Mouse (Mus musculus) kidney, postnatal 0 days (tissue): ENCODE measurements at regions not wholly inside any gene's neighbourhood (a gene's known extent, or its start where the extent isn't known, plus 50 kb on each side); places are given as distances from the start of the nearest gene placed in this dataset.

Experiments
- ATAC-seq: fragments of 200-750 bp; cut with Nextera tagmentation; replicated peaks from 2 replicates; pipeline ENCODE4 v1.8.0; 2017; ENCODE audit warnings: low read depth, moderate number of reproducible peaks, moderate TSS enrichment, moderate library complexity; ENCODE audit not compliant: low FRiP score
- DNase-seq: peaks from one replicate; pipeline ENCODE4 v3.0.0-alpha.2; 2016; ENCODE audit warnings: low spot score
- H3K27ac ChIP-seq: fragments of 300-500 bp; sonication (generic); 2 replicates; pipeline ENCODE4 v1.5.1; 2014; ENCODE audit warnings: mild to moderate bottlenecking
- H3K27me3 ChIP-seq: fragments of 300-500 bp; sonication (generic); 2 replicates; pipeline ENCODE4 v1.6.1; 2014; ENCODE audit warnings: low read length, mixed read lengths; ENCODE audit not compliant: insufficient read depth
- H3K36me3 ChIP-seq: fragments of 300-500 bp; sonication (generic); 2 replicates; pipeline ENCODE4 v1.6.1; 2014; ENCODE audit warnings: low read length, mixed read lengths; ENCODE audit not compliant: insufficient read depth
- H3K4me1 ChIP-seq: fragments of 300-500 bp; sonication (generic); replicated peaks from 2 replicates; pipeline ENCODE4 v1.6.1; 2014; ENCODE audit warnings: antibody characterized with exemption, low read length, mixed read lengths; ENCODE audit not compliant: insufficient read depth
- H3K4me2 ChIP-seq: fragments of 300-500 bp; sonication (generic); 2 replicates; pipeline ENCODE4 v1.6.1; 2014; ENCODE audit warnings: mild to moderate bottlenecking, low read length, moderate library complexity, mixed read lengths
- H3K4me3 ChIP-seq: fragments of 300-500 bp; sonication (generic); replicated peaks from 2 replicates; pipeline ENCODE4 v1.5.1; 2014; ENCODE audit warnings: low read depth, low read length
- H3K9ac ChIP-seq: fragments of 300-500 bp; sonication (generic); 2 replicates; pipeline ENCODE4 v1.6.1; 2014; ENCODE audit warnings: low read depth, low read length
- H3K9me3 ChIP-seq: fragments of 300-500 bp; sonication (generic); replicated peaks from 2 replicates; pipeline ENCODE4 v1.6.1; 2016; ENCODE audit warnings: low read length, inconsistent platforms, mixed read lengths
- CTCF ChIP-seq: IDR thresholded peaks from 2 replicates; pipeline ENCODE4 v1.5.1; 2016; ENCODE audit warnings: antibody characterized with exemption, low read depth, mild to moderate bottlenecking, moderate library complexity
- WGBS: fragments of 180-500 bp; shearing (Covaris S2); extraction: QIAGEN DNeasy Blood & Tissue Kit; methylation state at CpG from one replicate; pipeline ENCODE4 v1.1.7; 2014; 5-methylcytosine and 5-hydroxymethylcytosine counted together

GRCm38 (mm10) chr14:108828668-108829067 is 85.3 kb downstream of the Slitrk1 start:
- no peaks in the 10 kb centered on the region for H3K36me3 ChIP-seq
- no peaks in the 10 kb centered on the region for H3K27me3 ChIP-seq
- no peaks in the 10 kb centered on the region for H3K9me3 ChIP-seq
- no peak overlapping the region for H3K4me3 ChIP-seq
- ATAC-seq (no peak), DNase-seq (no peak)
- H3K9ac ChIP-seq = no peak overlapping the region
- 85% methylated on average over 3 of the region's 3 CpGs for WGBS
- H3K4me2 ChIP-seq = no peak overlapping the region
- H3K4me1 ChIP-seq = no peaks in the 10 kb centered on the region
- no peak for TF ChIP-seq CTCF
- no peak overlapping the region for H3K27ac ChIP-seq

GRCm38 (mm10) chr14:108821539-108821938 is 92.4 kb downstream of the Slitrk1 start:
- Histone ChIP-seq H3K9ac (no peak overlapping the region), H3K27ac (no peak overlapping the region), H3K36me3 (no peaks in the 10 kb centered on the region), H3K9me3 (no peaks in the 10 kb centered on the region), H3K4me2 (no peak overlapping the region), H3K4me1 (no peaks in the 10 kb centered on the region), H3K27me3 (no peaks in the 10 kb centered on the region), H3K4me3 (no peak overlapping the region)
- 91% methylated on average over 4 of the region's 4 CpGs for WGBS
- TF ChIP-seq CTCF = no peak
- ATAC-seq (no peak), DNase-seq (no peak)

DNA sequence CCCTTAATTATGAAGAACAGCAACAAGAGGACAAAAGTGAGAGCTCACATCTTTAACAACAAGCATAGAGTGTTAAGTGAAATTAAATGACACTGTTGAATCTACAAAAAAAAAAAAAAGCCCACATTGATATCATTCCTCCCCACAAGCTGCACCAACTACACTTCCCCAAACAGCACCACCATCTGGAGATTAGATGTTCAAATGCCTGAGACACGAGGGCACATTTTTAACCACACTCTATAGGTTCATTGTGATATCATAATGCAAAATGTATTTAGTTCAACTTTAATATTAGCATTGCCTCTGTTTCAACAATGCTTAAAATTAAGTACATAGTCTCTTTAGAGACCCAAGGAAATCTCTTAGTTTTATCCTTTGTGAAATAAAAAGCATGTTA is 94.6 kb downstream of the Slitrk1 start:
- H3K27ac ChIP-seq = no peak overlapping the region
- H3K27me3 ChIP-seq = no peaks in the 10 kb centered on the region
- no peak for DNase-seq
- H3K36me3 ChIP-seq = no peaks in the 10 kb centered on the region
- no peaks in the 10 kb centered on the region for H3K4me1 ChIP-seq
- no peak for TF ChIP-seq CTCF
- no peak overlapping the region for H3K4me2 ChIP-seq
- ATAC-seq = no peak
- 52% methylated on average over 1 of the region's 1 CpGs for WGBS
- no peaks in the 10 kb centered on the region for H3K9me3 ChIP-seq
- no peak overlapping the region for H3K4me3 ChIP-seq
- H3K9ac ChIP-seq = no peak overlapping the region

GRCm38 (mm10) chr14:108805394-108805982 is 108.5 kb downstream of the Slitrk1 start:
- Histone ChIP-seq H3K9me3 (no peaks in the 10 kb centered on the region), H3K27ac (no peak overlapping the region), H3K9ac (no peak overlapping the region), H3K36me3 (no peaks in the 10 kb centered on the region), H3K4me3 (no peak overlapping the region), H3K4me1 (no peaks in the 10 kb centered on the region), H3K27me3 (no peaks in the 10 kb centered on the region), H3K4me2 (no peak overlapping the region)
- WGBS = 66% methylated on average over 5 of the region's 5 CpGs
- no peak for DNase-seq
- no peak for TF ChIP-seq CTCF
- no peak for ATAC-seq

DNA sequence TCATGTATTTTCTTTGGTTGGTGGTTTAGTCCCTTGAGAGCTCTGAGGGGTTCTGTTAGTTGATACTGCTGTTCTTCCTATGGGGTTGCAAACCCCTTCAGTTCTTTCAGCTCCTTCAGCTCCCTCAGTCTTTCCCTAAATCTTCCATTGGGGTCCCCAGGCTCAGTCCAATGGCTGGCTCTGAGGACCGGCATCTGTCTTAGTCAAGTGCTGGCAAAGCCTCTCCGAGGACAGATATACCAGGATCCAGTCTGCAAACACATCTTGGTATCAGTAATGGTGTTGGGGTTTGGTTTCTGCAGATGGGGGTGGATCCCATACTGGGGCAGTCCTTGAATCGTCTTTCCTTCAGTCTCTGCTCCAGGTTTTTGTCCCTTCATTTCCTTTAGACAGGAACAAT is 115.1 kb downstream of the Slitrk1 start:
- TF ChIP-seq CTCF = no peak
- Histone ChIP-seq H3K9me3 (no peaks in the 10 kb centered on the region), H3K36me3 (no peaks in the 10 kb centered on the region), H3K27me3 (no peaks in the 10 kb centered on the region), H3K9ac (no peak overlapping the region), H3K27ac (no peak overlapping the region), H3K4me3 (no peak overlapping the region), H3K4me1 (no peaks in the 10 kb centered on the region), H3K4me2 (no peak overlapping the region)
- WGBS = 88% methylated on average over 3 of the region's 3 CpGs
- ATAC-seq (no peak), DNase-seq (no peak)

DNA sequence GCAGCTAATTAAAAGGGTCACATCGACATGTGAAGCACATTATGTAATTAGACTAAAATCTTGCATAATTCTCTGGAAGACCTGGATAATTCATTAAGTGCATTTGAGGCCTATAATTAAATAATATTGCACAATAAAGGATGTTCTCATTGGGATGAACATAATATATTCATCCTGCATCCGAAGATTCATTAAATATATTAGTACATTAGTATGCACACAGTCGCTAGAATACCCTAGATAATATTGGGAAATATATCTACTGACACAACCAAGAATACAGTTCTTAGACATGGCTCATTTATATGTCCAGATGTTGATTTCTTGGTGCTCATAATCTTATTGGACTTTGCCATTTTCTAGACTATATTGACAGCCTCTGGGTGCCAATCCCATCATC is 121.5 kb downstream of the Slitrk1 start:
- Histone ChIP-seq H3K9me3 (no peaks in the 10 kb centered on the region), H3K4me2 (no peak overlapping the region), H3K36me3 (no peaks in the 10 kb centered on the region), H3K27me3 (no peaks in the 10 kb centered on the region), H3K4me3 (no peak overlapping the region), H3K9ac (no peak overlapping the region), H3K27ac (no peak overlapping the region), H3K4me1 (no peaks in the 10 kb centered on the region)
- ATAC-seq (no peak), DNase-seq (no peak)
- WGBS = 80% methylated on average over 3 of the region's 3 CpGs
- TF ChIP-seq CTCF = no peak

- TF ChIP-seq CTCF = no peak
- Histone ChIP-seq H3K4me2 (no peak overlapping the region), H3K27ac (no peak overlapping the region), H3K9ac (no peak overlapping the region), H3K27me3 (no peaks in the 10 kb centered on the region), H3K4me3 (no peak overlapping the region), H3K36me3 (no peaks in the 10 kb centered on the region), H3K9me3 (no peaks in the 10 kb centered on the region), H3K4me1 (no peaks in the 10 kb centered on the region)
- WGBS = 46% methylated on average over 1 of the region's 1 CpGs
- DNase-seq = peak; percentile 3
- ATAC-seq = no peak
Observed at GRCm38 (mm10) chr14:108791296-108791695, 122.7 kb downstream of the Slitrk1 start.
